Mouse (Mus musculus) ovary, postnatal 10 days (tissue): Measurements from ENCODE around the gene Rnf130.

ENCODE experiments used
- DNase-seq: peaks from one replicate; pipeline ENCODE4 v3.0.0; 2022; ENCODE audit warnings: low spot score

Rnf130 gene

DNA sequence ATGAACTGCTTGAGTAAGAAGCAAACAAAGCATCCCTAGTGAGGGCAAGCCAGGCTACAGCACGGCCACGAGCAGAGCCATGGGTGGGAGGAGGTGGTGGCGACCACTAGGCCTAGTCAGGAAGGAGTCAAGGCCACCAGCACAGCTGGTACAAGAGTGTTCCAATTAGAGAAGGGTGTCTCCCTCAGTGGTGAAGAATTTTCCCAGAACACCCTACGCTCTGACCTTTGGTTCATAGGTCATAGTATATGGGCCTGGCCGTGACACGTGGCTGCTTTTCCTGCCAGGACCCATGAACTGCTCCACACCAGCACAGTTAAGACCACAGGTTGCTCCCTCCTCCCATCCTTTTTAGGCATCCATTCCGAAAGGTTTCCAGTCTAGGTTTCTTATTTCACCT lies 114.4 kb downstream of the Rnf130 start:
- DNase-seq = no peak

DNA sequence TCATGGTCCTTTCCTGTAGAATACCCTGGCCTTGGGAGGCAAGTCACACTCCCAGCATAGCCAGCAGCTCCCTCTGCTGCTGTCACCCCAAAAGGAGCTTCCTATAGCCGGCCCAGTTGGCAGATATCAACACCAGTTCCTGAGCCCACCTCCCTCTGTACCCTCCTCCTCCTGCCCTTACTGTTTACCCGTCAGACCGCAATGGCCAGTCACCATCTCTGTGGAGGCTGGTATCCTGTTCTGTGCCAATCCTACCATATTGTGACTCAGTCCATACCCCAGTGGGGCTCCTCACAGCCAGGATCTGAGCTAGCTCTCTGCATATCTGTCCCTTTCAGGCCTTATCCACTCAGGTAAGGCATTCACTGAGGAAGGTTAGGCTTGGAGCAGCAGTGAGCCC lies 120.4 kb downstream of the Rnf130 start:
- DNase-seq = no peak

DNA sequence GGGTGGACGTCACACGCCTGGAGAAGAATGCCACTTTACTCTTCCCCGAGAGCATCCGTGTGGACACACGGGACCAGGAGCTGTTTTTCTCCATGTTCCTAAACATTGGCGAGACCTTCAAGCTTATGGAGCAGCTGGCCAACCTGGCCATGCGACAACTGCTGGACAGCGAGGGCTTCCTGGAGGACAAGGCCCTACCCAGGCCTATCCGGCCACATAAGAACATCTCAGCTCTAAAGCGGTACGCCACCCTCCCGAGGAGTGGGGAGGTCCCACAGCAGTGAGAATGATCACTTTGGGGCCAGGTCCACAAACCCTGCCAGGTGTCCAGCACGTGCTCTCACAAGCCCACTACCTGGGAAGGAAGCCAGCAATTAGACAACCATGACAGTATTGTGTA lies 121.0 kb downstream of the Rnf130 start:
- DNase-seq = no peak

DNA sequence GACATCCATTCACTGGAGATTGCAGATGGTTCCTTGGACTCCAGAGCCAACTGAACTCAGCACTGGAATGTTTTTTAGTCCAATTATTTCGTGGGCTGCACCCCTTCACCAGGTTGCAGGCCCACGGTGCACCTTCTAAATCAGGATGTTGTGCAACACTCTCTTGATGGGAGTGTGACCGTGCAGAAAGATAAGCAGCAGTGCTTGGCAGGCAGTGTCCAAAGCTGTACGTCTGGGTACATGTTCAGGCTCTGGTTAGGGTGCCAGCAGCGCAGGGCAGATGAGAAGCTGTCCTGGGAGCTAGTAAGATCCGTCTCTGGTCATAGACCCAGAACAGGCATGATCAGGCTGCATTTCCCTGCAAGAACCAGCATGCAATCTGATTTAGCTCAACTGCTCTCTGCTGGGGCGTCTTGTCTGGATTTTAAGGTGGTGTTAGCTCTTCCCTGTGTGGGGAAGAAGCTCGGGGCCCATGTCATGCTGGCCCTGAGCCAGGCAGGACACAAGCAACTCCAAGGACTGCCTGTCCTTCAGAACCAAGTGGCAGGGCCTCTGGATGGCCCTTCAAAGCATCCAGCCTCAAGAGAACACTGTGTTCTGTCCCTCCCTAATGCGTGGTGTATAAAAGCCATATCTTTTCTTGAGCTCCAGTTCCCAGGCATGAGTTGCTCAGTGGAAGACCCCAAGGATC lies 122.3 kb downstream of the Rnf130 start:
- DNase-seq = no peak

DNA sequence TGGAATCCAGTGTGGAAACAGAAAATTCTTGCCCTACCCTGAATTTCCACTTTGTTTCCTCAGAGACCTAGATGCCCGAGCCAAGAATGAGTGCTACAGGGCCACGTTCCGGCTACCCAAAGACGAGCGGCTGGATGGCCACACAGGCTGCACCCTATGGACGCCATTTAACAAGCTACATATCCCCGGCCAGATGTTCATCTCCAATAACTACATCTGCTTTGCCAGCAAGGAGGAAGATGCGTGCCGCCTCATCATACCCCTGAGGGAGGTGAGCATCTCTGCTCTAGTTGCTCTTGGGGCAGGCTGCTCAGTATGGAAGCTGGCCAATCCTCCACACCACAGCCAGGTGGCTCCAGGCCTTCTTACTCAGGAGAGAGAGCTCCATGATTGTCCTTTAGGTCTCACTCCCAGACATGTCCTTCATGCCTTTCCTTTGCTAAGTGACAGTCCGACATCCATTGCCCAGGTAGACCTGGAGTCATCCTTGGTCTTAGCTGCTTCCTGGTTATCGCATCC lies 122.9 kb downstream of the Rnf130 start:
- DNase-seq = no peak

DNA sequence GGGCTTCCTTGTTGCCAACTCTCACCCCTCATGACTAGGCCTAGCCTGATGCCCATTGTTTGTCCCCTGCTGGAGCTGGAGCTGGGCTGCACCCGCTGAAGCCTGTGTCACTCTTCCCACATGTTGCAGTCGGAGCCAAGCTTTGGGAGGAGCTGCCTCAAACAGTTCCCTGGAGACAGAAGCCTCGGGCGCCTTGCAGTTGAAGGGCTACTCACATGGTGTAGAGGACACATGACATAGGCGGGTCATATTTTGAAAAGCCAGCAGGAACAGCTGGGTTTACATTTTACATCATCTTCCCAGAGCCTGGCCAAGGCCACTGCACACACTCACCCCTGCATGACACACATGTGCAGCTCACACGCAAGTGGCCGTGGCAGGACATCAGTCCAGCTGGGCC lies 124.1 kb downstream of the Rnf130 start:
- no peak for DNase-seq

DNA sequence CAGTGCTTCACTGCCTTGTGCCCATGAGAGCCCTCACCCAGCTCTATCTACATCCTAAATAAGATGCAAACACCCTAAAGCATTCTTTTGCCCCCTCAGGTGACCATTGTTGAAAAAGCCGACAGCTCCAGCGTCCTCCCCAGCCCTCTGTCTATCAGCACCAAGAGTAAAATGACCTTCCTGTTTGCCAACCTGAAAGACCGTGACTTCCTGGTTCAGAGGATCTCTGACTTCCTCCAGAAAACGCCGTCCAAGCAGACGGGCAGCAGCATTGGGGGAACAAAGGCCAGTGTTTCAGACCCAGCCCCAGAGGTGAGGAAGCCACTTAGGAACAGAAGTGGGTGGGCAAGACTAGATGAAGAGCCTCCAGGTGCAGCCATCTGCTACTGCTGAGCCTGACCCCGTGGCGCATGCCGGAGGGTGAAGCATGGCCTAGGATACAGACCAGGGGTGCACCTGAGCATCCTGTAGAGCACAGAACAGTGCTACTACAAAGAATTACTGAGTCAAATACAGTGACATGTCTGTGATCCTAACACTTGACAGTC lies 124.5 kb downstream of the Rnf130 start:
- DNase-seq = no peak

DNA sequence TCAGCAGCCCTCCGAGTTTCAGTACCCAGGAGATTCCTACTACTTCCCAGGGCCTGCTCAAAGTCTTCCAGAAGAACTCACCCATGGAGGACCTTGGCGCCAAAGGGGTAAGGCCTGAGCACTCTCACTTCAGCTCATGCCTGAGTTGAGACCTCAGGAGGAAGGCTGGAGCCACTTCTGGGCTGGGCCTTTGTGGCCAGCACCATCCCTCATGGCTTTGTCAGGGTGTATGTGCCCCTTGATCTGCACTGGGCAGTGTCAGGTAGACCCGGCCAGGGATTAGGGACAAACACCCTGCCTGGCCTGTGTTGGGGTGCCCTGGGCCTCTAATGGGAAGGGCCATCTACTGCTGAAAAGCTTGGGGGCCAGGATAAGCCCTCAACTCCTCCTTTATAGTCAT lies 126.2 kb downstream of the Rnf130 start:
- no peak for DNase-seq

DNA sequence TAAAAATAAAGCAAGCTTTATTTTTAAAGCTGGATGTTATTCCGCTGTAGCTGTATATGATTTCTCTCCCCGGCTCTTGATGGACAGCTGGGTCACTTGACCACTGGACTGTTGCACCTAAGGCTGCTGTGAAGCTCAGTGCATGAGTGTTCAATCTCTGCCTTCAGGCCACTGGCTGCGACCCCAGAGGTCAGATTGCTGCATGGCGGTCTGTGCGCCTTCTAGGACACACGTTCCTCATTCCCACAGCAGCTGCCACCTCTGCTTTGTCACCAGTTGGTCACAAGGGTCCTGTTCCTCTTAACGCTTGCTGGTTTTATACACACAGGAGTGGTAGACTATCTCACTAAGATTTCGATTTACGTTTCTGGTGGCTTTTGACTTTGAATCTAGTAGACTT lies 129.0 kb downstream of the Rnf130 start:
- no peak for DNase-seq
